Mouse (Mus musculus) liver, adult 2 months (tissue): ENCODE results near the gene Phc1. TPM values are rescaled to one million over a fixed set of nuclear protein-coding genes. Genes with fewer than 3 reads are reported as not detected.
A peak's percentile ranks its signal among the peaks of the same experiment; 100 is the strongest.
"Not testable (repeated sequence)": the region's sequence is repeated elsewhere in the genome, so short reads cannot be mapped to it uniquely, and the experiment has no call there.

ENCODE experiments used
- DNase-seq: peaks from one replicate; pipeline ENCODE4 v3.0.0-alpha.2; 2011; ENCODE audit warnings: low read depth, low spot score; ENCODE audit errors: extremely low read depth
- H3K27ac ChIP-seq: fragments of 200-500 bp; replicated peaks from 2 replicates; pipeline ENCODE4 v1.5.1; 2012; ENCODE audit warnings: low read depth, mild to moderate bottlenecking, control low read depth, inconsistent platforms, low read length; ENCODE audit not compliant: insufficient read depth
- H3K27me3 ChIP-seq: fragments of 200-500 bp; 2 replicates; pipeline ENCODE4 v1.6.1; 2012; ENCODE audit warnings: mild to moderate bottlenecking, moderate library complexity, low read length, inconsistent platforms; ENCODE audit not compliant: control insufficient read depth, insufficient read depth
- H3K36me3 ChIP-seq: fragments of 200-500 bp; 2 replicates; pipeline ENCODE4 v1.6.1; 2012; ENCODE audit warnings: low read length, inconsistent platforms; ENCODE audit not compliant: control insufficient read depth, insufficient read depth
- H3K4me1 ChIP-seq: fragments of 200-500 bp; 2 replicates; pipeline ENCODE4 v1.6.1; 2011; ENCODE audit warnings: low read length; ENCODE audit not compliant: control insufficient read depth, insufficient read depth
- H3K4me3 ChIP-seq: fragments of 200-500 bp; 2 replicates; pipeline ENCODE4 v1.5.1; 2011; ENCODE audit warnings: low read depth, mild to moderate bottlenecking, control low read depth, low read length, moderate library complexity; ENCODE audit not compliant: insufficient read depth
- H3K79me2 ChIP-seq: fragments of 200-500 bp; 2 replicates; pipeline ENCODE4 v1.6.1; 2012; ENCODE audit warnings: inconsistent platforms, mild to moderate bottlenecking, low read length, moderate library complexity; ENCODE audit not compliant: control insufficient read depth, insufficient read depth
- H3K9ac ChIP-seq: fragments of 200-500 bp; 2 replicates; pipeline ENCODE4 v1.6.1; 2012; ENCODE audit warnings: low read depth, mild to moderate bottlenecking, control low read depth, inconsistent platforms, low read length
- CTCF ChIP-seq: fragments of 200-500 bp; IDR thresholded peaks from 2 replicates; pipeline ENCODE4 v1.5.1; 2011; ENCODE audit warnings: low read depth, low read length, control low read depth
- POLR2A ChIP-seq: fragments of 200-500 bp; IDR thresholded peaks from 2 replicates; pipeline ENCODE4 v1.6.1; 2011; ENCODE audit warnings: low read length, control low read depth; ENCODE audit not compliant: insufficient read depth; ENCODE audit errors: extremely low read depth
- WGBS: fragments of 180-500 bp; shearing (Covaris S2); methylation state at CpG from one replicate; pipeline ENCODE4 v1.1.7; 2018; 5-methylcytosine and 5-hydroxymethylcytosine counted together
- polyA plus RNA-seq: library from polyadenylated mRNA; depleted of rRNA; stranded (reverse); fragments of >200 nt; gene quantifications from 2 replicates; pipeline ENCODE4 v1.2.3, GENCODE M21; 2012; rRNA removed
- total RNA-seq: library from RNA; depleted of rRNA; stranded (reverse); fragments of >200 nt; gene quantifications from 2 replicates; pipeline ENCODE4 v1.2.3, GENCODE M21; 2014; rRNA removed

Phc1 gene
- total RNA-seq (0.74 and 0.94 TPM in 2 replicates), polyA plus RNA-seq (2.7 and 5.8 TPM in 2 replicates)

- H3K27ac ChIP-seq = no peak within 1 kb of the TSS
- peaks cover 5% of the 10 kb centered on the region; the same call in 1 of the 2 replicates for H3K4me1 ChIP-seq
- DNase-seq = no peak
- H3K27me3 ChIP-seq = peaks cover 3% of the 10 kb centered on the region; the same call in 1 of the 2 replicates
- H3K4me3 ChIP-seq = peak within 1 kb of the TSS; percentile 60
- no peak for TF ChIP-seq CTCF
- no peak for TF ChIP-seq POLR2A
- WGBS = 11% methylated on average over 17 of the region's 17 CpGs
- no peaks in the 10 kb centered on the region for H3K79me2 ChIP-seq
- H3K36me3 ChIP-seq = no peaks in the 10 kb centered on the region
- H3K9ac ChIP-seq = peak within 1 kb of the TSS; percentile 67
Measured at GRCm38 (mm10) chr6:122340349-122341000, at the start of gene Phc1. TSS of gene Phc1 (minus strand) at chr6:122340561.

GRCm38 (mm10) chr6:122389986-122390385, 49.6 kb upstream of the Phc1 start:
- not testable (repeated sequence) for DNase-seq, H3K9ac ChIP-seq, H3K4me1 ChIP-seq, H3K27ac ChIP-seq, H3K36me3 ChIP-seq, H3K4me3 ChIP-seq, H3K27me3 ChIP-seq, H3K79me2 ChIP-seq
- 80% methylated on average over 3 of the region's 3 CpGs for WGBS

GRCm38 (mm10) chr6:122387177-122388028, 47.0 kb upstream of the Phc1 start:
- not testable (repeated sequence) for H3K79me2 ChIP-seq, H3K9ac ChIP-seq, H3K27me3 ChIP-seq, H3K36me3 ChIP-seq, H3K4me3 ChIP-seq, DNase-seq, H3K27ac ChIP-seq, H3K4me1 ChIP-seq
- 82% methylated on average over 12 of the region's 12 CpGs for WGBS

- TF ChIP-seq POLR2A = no peak
- no peak for TF ChIP-seq CTCF
- no peak overlapping the region for H3K4me3 ChIP-seq
- no peak overlapping the region for H3K9ac ChIP-seq
- no peak overlapping the region for H3K27ac ChIP-seq
- 0 out of 2 replicates have a peak, but pooled peaks cover 4% of the 10 kb centered on the region for H3K27me3 ChIP-seq
- no peaks in the 10 kb centered on the region for H3K79me2 ChIP-seq
- H3K4me1 ChIP-seq = no peaks in the 10 kb centered on the region
- no peaks in the 10 kb centered on the region for H3K36me3 ChIP-seq
- WGBS = 59% methylated on average over 5 of the region's 5 CpGs
- no peak for DNase-seq
Measured at GRCm38 (mm10) chr6:122385724-122386123, 45.4 kb upstream of the Phc1 start.

- 80% methylated on average over 13 of the region's 13 CpGs for WGBS
- Histone ChIP-seq H3K27ac (no peak overlapping the region), H3K4me3 (no peak overlapping the region), H3K27me3 (0 out of 2 replicates have a peak, but pooled peaks cover 4% of the 10 kb centered on the region), H3K79me2 (no peaks in the 10 kb centered on the region), H3K36me3 (no peaks in the 10 kb centered on the region), H3K9ac (no peak overlapping the region), H3K4me1 (no peaks in the 10 kb centered on the region)
- TF ChIP-seq CTCF = no peak
- TF ChIP-seq POLR2A = no peak
- DNase-seq = no peak
Measured at GRCm38 (mm10) chr6:122384886-122385285, 44.5 kb upstream of the Phc1 start.

- WGBS = 71% methylated on average over 5 of the region's 5 CpGs
- H3K27me3 ChIP-seq = 0 out of 2 replicates have a peak, but pooled peaks cover 4% of the 10 kb centered on the region
- TF ChIP-seq POLR2A (no peak), CTCF (no peak)
Measured at GRCm38 (mm10) chr6:122383211-122383610, 42.9 kb upstream of the Phc1 start.

More at GRCm38 (mm10) chr6:122383211-122383610, 42.9 kb upstream of the Phc1 start:
- Histone ChIP-seq H3K9ac (no peak overlapping the region), H3K27ac (no peak overlapping the region), H3K4me1 (no peaks in the 10 kb centered on the region), H3K36me3 (no peaks in the 10 kb centered on the region), H3K4me3 (no peak overlapping the region), H3K79me2 (no peaks in the 10 kb centered on the region)
- DNase-seq = no peak
